Mouse (Mus musculus) skeletal muscle tissue, postnatal 0 days (tissue): ENCODE results near the gene Trim2. TPM values are rescaled to one million over a fixed set of nuclear protein-coding genes. Genes with fewer than 3 reads are reported as not detected.

ENCODE experiments used
- polyA plus RNA-seq: library from polyadenylated mRNA; unstranded; fragments of >200 nt; fragmentation: Nextera tagmentation; extraction: Ambion mirVana; gene quantifications from 2 replicates; pipeline ENCODE4 v1.2.1, GENCODE M21; 2015

The Trim2 gene
- 3.1 and 3.6 TPM in 2 replicates for polyA plus RNA-seq

GRCm38 (mm10) chr3:84306777-84307176, at the start of gene Trim2:
Gene Trim2 (minus strand): TSS chr3:84306877.

GRCm38 (mm10) chr3:84173581-84174154, 133.0 kb downstream of the Trim2 start, which contains the start of gene Gm6525:
Gene Gm6525 (plus strand): TSS chr3:84174104.

GRCm38 (mm10) chr3:84155558-84156006, 151.1 kb downstream of the Trim2 start, which contains the start of gene Mnd1:
Gene Mnd1 (minus strand): TSS chr3:84155786.

Other genes with a start within 250 kb of the Trim2 start
- 10.3 and 13.6 TPM in 2 replicates for gene Mnd1, start 151.1 kb downstream of the Trim2 start, polyA plus RNA-seq
- gene Gm6525, start 132.8 kb downstream of the Trim2 start, polyA plus RNA-seq = 0.12 and 0.23 TPM in 2 replicates
- gene Fhdc1, start 173.6 kb upstream of the Trim2 start, polyA plus RNA-seq = 2.1 and 2.9 TPM in 2 replicates